Mouse (Mus musculus): ENCODE measurements at regions not wholly inside any gene's neighbourhood (a gene's known extent, or its start where the extent isn't known, plus 50 kb on each side); places are given as distances from the start of the nearest gene placed in this dataset.

DNA sequence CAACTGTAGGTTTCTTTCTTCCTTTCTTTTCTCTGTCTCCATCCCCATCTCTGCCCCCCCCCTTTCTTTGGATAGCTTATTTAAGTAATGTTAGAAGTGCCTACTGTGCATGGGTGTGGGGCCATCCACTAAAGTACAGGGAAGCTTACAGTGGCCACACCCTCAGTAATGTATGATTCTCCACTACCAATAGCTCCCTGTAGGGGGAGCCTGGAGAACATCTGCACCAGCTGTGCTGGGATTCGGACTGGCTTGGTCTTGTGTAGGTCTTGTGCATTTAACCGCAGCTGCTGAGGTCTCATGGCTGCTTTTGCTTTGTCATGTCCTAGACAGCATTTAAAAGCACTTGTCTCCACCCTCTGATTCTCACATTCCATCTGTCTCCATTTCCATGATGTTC is 196.8 kb upstream of the Dnajc24 start:
- H3K4me3 ChIP-seq (ENCODE audit: low read depth, low read length) = no peak overlapping the region
- no peak for ATAC-seq (replicated peaks; ENCODE audit: low FRiP score, low TSS enrichment, low read depth)
- H3K4me1 ChIP-seq (replicated peaks; ENCODE audit: control insufficient read depth, insufficient read depth, low read length) = no peaks in the 10 kb centered on the region
- 94% methylated on average over 2 of the region's 2 CpGs for WGBS
- peaks cover 11% of the 10 kb centered on the region; the same call in 1 of the 2 replicates for H3K27me3 ChIP-seq (replicated peaks; ENCODE audit: control insufficient read depth, insufficient read depth, low read length)
- H3K27ac ChIP-seq (ENCODE audit: low read depth) = no peak overlapping the region
- peaks cover 4% of the 10 kb centered on the region; the same call in 1 of the 2 replicates for H3K9me3 ChIP-seq (ENCODE audit: control insufficient read depth, low read length)
- no peaks in the 10 kb centered on the region for H3K36me3 ChIP-seq (ENCODE audit: control insufficient read depth, insufficient read depth, low read length)
- no peak for DNase-seq (ENCODE audit: low spot score)
- no peak overlapping the region for H3K4me2 ChIP-seq (ENCODE audit: low read length)
- H3K9ac ChIP-seq (ENCODE audit: low read length) = no peak overlapping the region

DNA sequence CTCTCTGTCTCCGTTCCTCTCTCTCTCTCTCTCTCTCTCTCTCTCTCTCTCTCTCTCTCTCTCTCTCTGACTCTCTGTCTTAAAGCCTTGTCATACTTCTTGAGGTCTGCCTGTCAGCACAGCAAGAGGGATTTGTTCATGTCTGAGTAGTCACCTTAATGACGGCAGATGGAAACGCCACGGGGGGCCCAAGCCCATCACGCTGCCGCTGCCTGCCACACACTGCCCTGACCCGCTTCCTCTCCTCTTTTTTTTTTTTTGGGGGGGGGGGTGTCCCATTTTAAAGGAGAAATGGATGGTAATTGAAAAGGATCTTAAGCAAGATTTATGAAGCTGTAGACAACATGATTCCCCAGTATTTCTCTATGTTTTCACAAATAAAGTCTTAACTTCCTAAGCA is 191.8 kb upstream of the Dnajc24 start:
- ATAC-seq (replicated peaks; ENCODE audit: low FRiP score, low TSS enrichment, low read depth) (no peak), DNase-seq (ENCODE audit: low spot score) (no peak)
- no peak overlapping the region for H3K9ac ChIP-seq (ENCODE audit: low read length)
- H3K9me3 ChIP-seq (ENCODE audit: control insufficient read depth, low read length) = peaks cover 2% of the 10 kb centered on the region; the same call in 1 of the 2 replicates
- no peaks in the 10 kb centered on the region for H3K4me1 ChIP-seq (replicated peaks; ENCODE audit: control insufficient read depth, insufficient read depth, low read length)
- 26% methylated on average over 7 of the region's 7 CpGs for WGBS
- H3K27ac ChIP-seq (ENCODE audit: low read depth) = no peak overlapping the region
- no peak overlapping the region for H3K4me3 ChIP-seq (ENCODE audit: low read depth, low read length)
- H3K27me3 ChIP-seq (replicated peaks; ENCODE audit: control insufficient read depth, insufficient read depth, low read length) = peaks cover 11% of the 10 kb centered on the region; the same call in 1 of the 2 replicates
- no peak overlapping the region for H3K4me2 ChIP-seq (ENCODE audit: low read length)
- H3K36me3 ChIP-seq (ENCODE audit: control insufficient read depth, insufficient read depth, low read length) = no peaks in the 10 kb centered on the region

DNA sequence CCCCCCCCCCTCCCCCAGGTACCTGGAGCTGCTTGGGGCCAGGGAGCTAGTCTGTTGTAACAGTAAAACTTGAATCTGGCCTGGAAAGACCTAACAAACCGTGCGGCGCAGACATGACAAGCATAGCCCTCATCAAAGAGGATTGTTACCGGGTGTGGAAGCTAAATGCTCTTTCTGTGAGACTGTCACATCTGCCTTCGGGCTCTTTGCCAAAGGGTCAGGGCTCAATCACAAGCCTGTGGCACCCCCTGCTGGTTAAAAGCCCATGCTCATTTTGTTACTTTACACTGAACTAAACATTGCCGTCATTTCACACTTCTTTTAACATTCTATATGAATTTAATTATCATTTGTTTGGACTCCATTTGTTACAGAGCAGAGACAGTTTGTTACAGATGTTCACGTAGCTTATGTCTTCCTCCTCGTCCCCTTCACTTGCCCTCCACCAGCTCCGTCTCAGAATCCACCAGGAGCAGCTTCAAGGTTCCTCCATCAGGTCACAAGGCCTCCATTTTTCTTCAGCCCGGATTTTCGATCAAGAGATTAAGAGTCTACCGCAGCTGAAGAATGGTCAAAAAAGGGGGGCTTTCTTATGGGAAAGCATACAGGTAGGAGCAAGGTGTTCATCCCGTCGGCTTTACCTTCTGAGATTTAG is 191.1 kb upstream of the Dnajc24 start:
- H3K4me2 ChIP-seq (ENCODE audit: low read length) = peak overlapping the region; percentile 54
- H3K4me3 ChIP-seq (ENCODE audit: low read depth, low read length) = peak overlapping the region; percentile 25
- peaks cover 11% of the 10 kb centered on the region; the same call in 1 of the 2 replicates for H3K27me3 ChIP-seq (replicated peaks; ENCODE audit: control insufficient read depth, insufficient read depth, low read length)
- no peak overlapping the region for H3K9ac ChIP-seq (ENCODE audit: low read length)
- H3K27ac ChIP-seq (ENCODE audit: low read depth) = no peak overlapping the region
- no peaks in the 10 kb centered on the region for H3K36me3 ChIP-seq (ENCODE audit: control insufficient read depth, insufficient read depth, low read length)
- 13% methylated on average over 14 of the region's 14 CpGs for WGBS
- ATAC-seq (replicated peaks; ENCODE audit: low FRiP score, low TSS enrichment, low read depth) (peak; percentile 86), DNase-seq (ENCODE audit: low spot score) (peak; percentile 93)
- no peaks in the 10 kb centered on the region for H3K9me3 ChIP-seq (ENCODE audit: control insufficient read depth, low read length)
- H3K4me1 ChIP-seq (replicated peaks; ENCODE audit: control insufficient read depth, insufficient read depth, low read length) = no peaks in the 10 kb centered on the region

DNA sequence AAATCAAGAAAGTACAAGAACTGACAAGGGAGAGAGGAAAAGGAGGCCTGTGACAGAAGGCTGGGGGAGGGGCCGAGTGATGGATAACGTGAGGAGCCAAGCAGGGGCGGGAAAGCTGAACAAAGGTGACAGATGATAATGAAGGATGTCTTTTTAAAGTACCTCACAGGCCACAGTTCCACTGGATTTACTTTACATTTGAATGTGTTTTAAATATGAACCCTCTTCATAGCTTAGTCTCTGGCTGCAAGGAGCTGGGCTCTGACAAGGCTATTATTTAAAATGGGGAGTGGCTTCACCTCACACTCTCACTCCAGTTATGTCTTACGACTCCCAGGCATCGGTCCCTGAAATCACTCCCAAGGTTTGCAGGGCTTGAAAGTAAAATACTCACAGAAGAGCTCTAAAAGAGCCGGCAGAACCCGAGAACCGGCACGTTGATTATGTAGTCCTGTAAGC is 190.6 kb upstream of the Dnajc24 start:
- Histone ChIP-seq H3K9ac (ENCODE audit: low read length) (no peak overlapping the region), H3K4me1 (replicated peaks; ENCODE audit: control insufficient read depth, insufficient read depth, low read length) (no peaks in the 10 kb centered on the region), H3K4me2 (ENCODE audit: low read length) (peak overlapping the region; percentile 54), H3K4me3 (ENCODE audit: low read depth, low read length) (peak overlapping the region; percentile 25), H3K27me3 (replicated peaks; ENCODE audit: control insufficient read depth, insufficient read depth, low read length) (peaks cover 11% of the 10 kb centered on the region; the same call in 1 of the 2 replicates), H3K36me3 (ENCODE audit: control insufficient read depth, insufficient read depth, low read length) (no peaks in the 10 kb centered on the region), H3K27ac (ENCODE audit: low read depth) (no peak overlapping the region), H3K9me3 (ENCODE audit: control insufficient read depth, low read length) (no peaks in the 10 kb centered on the region)
- peak; percentile 70; the same call in 1 of the 2 replicates for ATAC-seq (replicated peaks; ENCODE audit: low FRiP score, low TSS enrichment, low read depth)
- 3% methylated on average over 9 of the region's 9 CpGs for WGBS
- DNase-seq (ENCODE audit: low spot score) = no peak

DNA sequence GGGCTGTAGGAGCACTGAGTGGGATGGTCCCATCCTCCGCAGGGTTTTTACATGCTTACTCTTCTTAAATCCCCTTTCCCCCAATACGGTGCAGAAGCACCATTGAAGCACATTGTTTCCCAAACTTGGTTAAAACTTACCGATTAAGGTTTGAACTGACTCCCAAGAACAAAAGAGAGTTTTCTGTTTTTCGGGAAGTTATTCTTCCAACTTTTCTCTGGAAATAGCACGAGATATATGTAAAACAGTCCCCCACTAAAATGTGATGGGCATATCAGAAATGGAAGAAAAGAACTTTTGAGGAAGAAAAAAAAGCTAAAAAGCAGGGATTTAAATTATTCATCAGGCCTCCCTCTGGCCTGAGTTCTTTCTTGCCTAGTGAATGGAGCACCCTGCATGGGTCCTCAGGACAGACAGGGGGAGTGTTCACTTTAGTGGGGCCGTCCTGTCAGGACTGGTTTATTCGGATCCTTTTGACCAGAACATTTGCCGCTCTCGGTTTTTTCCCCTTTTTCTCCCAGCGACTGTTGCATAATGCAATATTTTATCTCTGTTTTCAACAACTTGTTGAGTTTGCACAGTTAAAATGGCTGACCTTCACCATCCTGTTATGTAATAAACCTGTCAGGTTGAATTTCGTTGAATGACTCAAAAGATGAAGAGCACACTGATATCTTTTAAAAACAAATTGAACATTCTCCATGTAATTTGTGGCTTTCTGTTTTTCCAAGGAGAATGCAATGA is 187.4 kb upstream of the Dnajc24 start:
- Histone ChIP-seq H3K9ac (ENCODE audit: low read length) (no peak overlapping the region), H3K4me3 (ENCODE audit: low read depth, low read length) (no peak overlapping the region), H3K27me3 (replicated peaks; ENCODE audit: control insufficient read depth, insufficient read depth, low read length) (peaks cover 4% of the 10 kb centered on the region; the same call in 1 of the 2 replicates), H3K4me2 (ENCODE audit: low read length) (no peak overlapping the region), H3K27ac (ENCODE audit: low read depth) (no peak overlapping the region), H3K36me3 (ENCODE audit: control insufficient read depth, insufficient read depth, low read length) (no peaks in the 10 kb centered on the region), H3K9me3 (ENCODE audit: control insufficient read depth, low read length) (no peaks in the 10 kb centered on the region), H3K4me1 (replicated peaks; ENCODE audit: control insufficient read depth, insufficient read depth, low read length) (no peaks in the 10 kb centered on the region)
- 38% methylated on average over 11 of the region's 11 CpGs for WGBS
- ATAC-seq (replicated peaks; ENCODE audit: low FRiP score, low TSS enrichment, low read depth) (no peak), DNase-seq (ENCODE audit: low spot score) (no peak)

DNA sequence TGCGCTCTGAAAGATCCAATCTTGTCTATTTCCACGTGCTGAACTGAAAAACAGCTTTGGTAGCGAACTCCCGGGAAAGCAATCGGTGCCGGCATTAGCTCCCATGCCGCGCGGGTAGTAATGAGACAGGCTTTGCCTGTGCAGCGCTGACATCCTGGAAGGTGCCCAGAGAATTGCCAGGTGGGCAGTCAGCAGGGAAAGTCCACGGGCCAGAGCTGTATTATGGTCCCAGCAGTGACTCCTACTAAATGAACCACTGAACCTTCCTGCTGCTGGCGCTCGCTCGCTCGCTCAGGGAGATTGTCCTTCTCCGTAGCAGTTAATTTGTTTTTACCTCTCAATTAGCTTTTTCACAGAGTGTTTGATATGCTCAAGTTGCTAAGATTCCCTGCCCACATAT is 180.3 kb upstream of the Dnajc24 start:
- WGBS = 73% methylated on average over 16 of the region's 16 CpGs

DNA sequence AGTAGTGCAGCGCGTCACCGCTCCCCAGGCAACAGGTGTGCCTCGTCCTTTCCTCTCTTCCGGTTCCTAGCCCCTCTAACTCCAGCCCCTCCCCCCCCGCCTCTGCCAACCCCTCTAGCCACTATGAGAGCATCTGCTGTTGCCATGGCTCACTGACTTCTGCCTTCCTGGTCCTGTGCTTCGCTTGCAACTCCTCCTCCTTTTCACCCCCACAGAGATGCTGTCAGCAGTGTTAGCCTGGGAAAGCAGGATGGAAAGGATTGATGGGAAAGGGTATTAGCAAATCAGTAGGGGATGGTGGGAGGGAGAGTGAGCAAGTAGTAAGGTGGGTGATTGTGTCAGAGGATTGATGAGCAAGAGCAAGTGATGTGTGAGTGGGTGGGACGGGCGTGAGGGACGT is 178.7 kb upstream of the Dnajc24 start:
- WGBS = 11% methylated on average over 9 of the region's 10 CpGs
- no peak overlapping the region for H3K27ac ChIP-seq (ENCODE audit: low read depth)
- DNase-seq (ENCODE audit: low spot score) (no peak), ATAC-seq (replicated peaks; ENCODE audit: low FRiP score, low TSS enrichment, low read depth) (no peak)
- no peak overlapping the region for H3K9ac ChIP-seq (ENCODE audit: low read length)
- H3K36me3 ChIP-seq (ENCODE audit: control insufficient read depth, insufficient read depth, low read length) = no peaks in the 10 kb centered on the region
- no peak overlapping the region for H3K4me2 ChIP-seq (ENCODE audit: low read length)
- H3K4me3 ChIP-seq (ENCODE audit: low read depth, low read length) = no peak overlapping the region
- no peaks in the 10 kb centered on the region for H3K9me3 ChIP-seq (ENCODE audit: control insufficient read depth, low read length)
- no peaks in the 10 kb centered on the region for H3K27me3 ChIP-seq (replicated peaks; ENCODE audit: control insufficient read depth, insufficient read depth, low read length)
- no peaks in the 10 kb centered on the region for H3K4me1 ChIP-seq (replicated peaks; ENCODE audit: control insufficient read depth, insufficient read depth, low read length)

More for the DNA sequence above, 180.3 kb upstream of the Dnajc24 start:
- ATAC-seq (replicated peaks; ENCODE audit: low FRiP score, low TSS enrichment, low read depth) (no peak), DNase-seq (ENCODE audit: low spot score) (no peak)
- Histone ChIP-seq H3K4me1 (replicated peaks; ENCODE audit: control insufficient read depth, insufficient read depth, low read length) (no peaks in the 10 kb centered on the region), H3K4me3 (ENCODE audit: low read depth, low read length) (no peak overlapping the region), H3K27me3 (replicated peaks; ENCODE audit: control insufficient read depth, insufficient read depth, low read length) (no peaks in the 10 kb centered on the region), H3K4me2 (ENCODE audit: low read length) (no peak overlapping the region), H3K9me3 (ENCODE audit: control insufficient read depth, low read length) (no peaks in the 10 kb centered on the region), H3K36me3 (ENCODE audit: control insufficient read depth, insufficient read depth, low read length) (no peaks in the 10 kb centered on the region), H3K27ac (ENCODE audit: low read depth) (no peak overlapping the region), H3K9ac (ENCODE audit: low read length) (no peak overlapping the region)

DNA sequence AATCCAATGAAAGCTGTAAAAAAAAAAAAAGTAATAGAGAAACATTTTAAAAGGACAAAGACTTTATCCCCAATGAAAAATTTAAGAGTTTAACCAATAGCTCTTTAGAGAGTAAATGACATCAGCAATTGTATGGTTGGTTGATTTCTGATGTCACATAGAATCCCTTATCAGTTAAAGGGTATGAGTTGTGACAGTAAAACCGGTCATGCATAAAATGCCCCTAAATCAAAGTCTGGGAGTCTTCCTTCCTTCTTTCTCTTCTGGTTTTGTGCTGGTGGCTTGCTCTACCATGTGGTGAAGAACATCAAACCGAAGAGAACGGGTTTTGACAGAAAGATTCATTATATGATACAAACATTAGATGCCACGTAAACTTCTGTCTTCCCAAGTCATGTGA is 159.3 kb upstream of the Dnajc24 start:
- no peak overlapping the region for H3K4me3 ChIP-seq (ENCODE audit: low read depth, low read length)
- DNase-seq (ENCODE audit: low spot score) = no peak
- no peak overlapping the region for H3K4me2 ChIP-seq (ENCODE audit: low read length)
- no peaks in the 10 kb centered on the region for H3K27me3 ChIP-seq (replicated peaks; ENCODE audit: control insufficient read depth, insufficient read depth, low read length)
- no peaks in the 10 kb centered on the region for H3K4me1 ChIP-seq (replicated peaks; ENCODE audit: control insufficient read depth, insufficient read depth, low read length)
- 78% methylated on average over 4 of the region's 4 CpGs for WGBS
- no peak overlapping the region for H3K9ac ChIP-seq (ENCODE audit: low read length)
- H3K36me3 ChIP-seq (ENCODE audit: control insufficient read depth, insufficient read depth, low read length) = no peaks in the 10 kb centered on the region
- ATAC-seq (replicated peaks; ENCODE audit: low FRiP score, low TSS enrichment, low read depth) = no peak
- H3K9me3 ChIP-seq (ENCODE audit: control insufficient read depth, low read length) = no peaks in the 10 kb centered on the region
- no peak overlapping the region for H3K27ac ChIP-seq (ENCODE audit: low read depth)

Measured in intestine, embryonic 14.5 days (tissue).